Mouse (Mus musculus) hematopoietic stem cell, adult 5-6 weeks (primary cell): Measurements from ENCODE around the gene Gm10409. TPM values are rescaled to one million over a fixed set of nuclear protein-coding genes. Genes with fewer than 3 reads are reported as not detected.
"Not testable (repeated sequence)": the region's sequence is repeated elsewhere in the genome, so short reads cannot be mapped to it uniquely, and the experiment has no call there.

Experiments used
- ATAC-seq, 2 experiments: fragments of 125-278 bp in 1 of 2; replicated peaks in 1 of 2; 2 replicates each; pipeline ENCODE4 v1.8.0; 2016 to 2017; ENCODE audit warnings: inconsistent platforms in 2 of 2, mild to moderate bottlenecking in 2 of 2, moderate number of reproducible peaks in 2 of 2, low read depth in 1 of 2, moderate TSS enrichment in 1 of 2; ENCODE audit not compliant: low FRiP score in 2 of 2, poor library complexity in 2 of 2, severe bottlenecking in 2 of 2, insufficient read depth in 1 of 2, low TSS enrichment in 1 of 2
- total RNA-seq: library from RNA; stranded (forward); fragments of 172-1452, 232-1000 nt; gene quantifications from 2 replicates; pipeline ENCODE4 v1.2.3, GENCODE M21; 2017

The Gm10409 gene
- 0.10 TPM in 1 of 2 replicates, not detected in the other for total RNA-seq

DNA sequence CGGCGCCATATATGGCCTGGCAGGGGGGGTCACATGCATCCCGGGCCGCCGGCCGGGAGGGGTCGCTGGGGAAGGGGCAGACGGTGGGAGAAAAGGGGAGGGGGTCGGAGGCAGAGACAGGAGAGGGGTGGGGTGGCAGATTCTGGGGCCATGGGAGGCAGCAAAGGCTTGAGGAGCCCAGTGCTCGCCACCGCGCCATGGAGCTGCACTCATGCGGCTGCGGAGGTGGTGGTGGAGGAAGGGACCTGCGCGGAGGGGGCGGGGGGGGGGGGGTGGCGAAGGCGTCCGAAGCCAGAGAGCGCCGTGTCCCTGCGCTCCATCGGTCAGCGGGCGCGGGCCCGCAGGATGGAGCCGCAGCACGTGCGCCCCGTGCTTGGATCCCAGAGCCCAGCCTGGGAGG lies at the start of gene Gm10409:
Gene Gm10409, plus strand, starts transcription at position 301 of the 400 bp plus-strand sequence.
- ATAC-seq = not testable (repeated sequence)

GRCm38 (mm10) chr14:3394793-3395192 lies 17.6 kb upstream of the Gm10409 start, which contains the start of gene Gm10413:
Gm10413 (plus strand) TSS chr14:3395093.
- ATAC-seq = not testable (repeated sequence)

DNA sequence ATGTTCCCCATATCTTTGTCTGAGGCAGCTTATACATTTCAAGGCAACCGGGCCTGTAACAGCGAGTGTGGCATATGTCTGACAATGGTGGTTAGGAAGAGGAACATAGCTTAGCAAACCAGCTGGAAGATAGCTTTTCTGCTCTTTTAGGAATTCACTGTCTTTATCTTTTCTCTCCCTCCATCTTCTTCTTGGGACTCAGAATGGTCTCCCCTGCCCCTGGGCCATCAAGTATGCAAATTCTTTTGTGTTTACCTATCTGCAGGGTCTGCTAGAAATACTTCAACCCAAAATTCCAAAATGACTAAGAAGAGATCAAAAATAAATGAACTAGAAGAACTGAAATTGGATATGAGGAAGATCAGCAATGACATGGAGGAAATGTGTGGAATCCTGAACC lies 15.4 kb downstream of the Gm10409 start, which contains the start of gene Gm3005:
Gene Gm3005, plus strand, starts transcription at position 301 of the 400 bp plus-strand sequence.
- ATAC-seq = not testable (repeated sequence)

GRCm38 (mm10) chr14:3449079-3449478 lies 36.7 kb downstream of the Gm10409 start, which contains the start of gene Gm10408:
Gm10408 (plus strand) TSS chr14:3449379.
- ATAC-seq = not testable (repeated sequence)

Other genes starting within 250 kb of the Gm10409 start
- not detected in 2 replicates for gene Gm5795, start 224.4 kb upstream of the Gm10409 start, total RNA-seq
- not detected in 2 replicates for gene D830030K20Rik, start 204.1 kb upstream of the Gm10409 start, total RNA-seq
- gene Gm2956, start 80.0 kb upstream of the Gm10409 start, total RNA-seq = not detected in 2 replicates
- gene Gm10413, start 17.5 kb upstream of the Gm10409 start, total RNA-seq = not detected in 2 replicates
- not detected in 2 replicates for gene Gm3005, start 15.5 kb downstream of the Gm10409 start, total RNA-seq
- gene Gm10408, start 36.8 kb downstream of the Gm10409 start, total RNA-seq = not detected in 2 replicates
- gene Gm3012, start 221.9 kb downstream of the Gm10409 start, total RNA-seq = not detected in 2 replicates
- gene Gm3020, start 239.4 kb downstream of the Gm10409 start, total RNA-seq = 0.10 TPM in 1 of 2 replicates, not detected in the other